Mouse (Mus musculus): Measurements from ENCODE around the gene Nrg3.
"Not testable (repeated sequence)": the region's sequence is repeated elsewhere in the genome, so short reads cannot be mapped to it uniquely, and the experiment has no call there.

The Nrg3 gene

DNA sequence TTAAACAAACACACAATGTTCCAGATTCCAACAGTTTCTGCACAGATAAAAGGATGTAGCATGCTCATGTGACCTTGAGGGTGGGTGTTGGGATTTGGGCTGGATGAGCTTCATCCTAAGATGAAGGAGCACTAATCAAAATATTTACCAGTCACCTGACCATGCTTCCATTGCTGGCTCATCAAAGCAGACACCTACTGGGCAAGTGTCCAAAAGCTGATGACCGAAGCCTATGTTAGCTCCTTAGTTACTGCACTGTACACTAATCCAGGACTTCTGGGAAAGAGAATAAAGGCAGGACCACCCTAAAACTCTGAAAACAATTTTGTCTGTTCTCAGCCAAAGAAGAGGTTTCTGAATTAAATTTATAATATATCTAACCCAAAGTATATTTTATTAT is 261.4 kb downstream of the Nrg3 start:
- DNase-seq (ENCODE audit: low spot score) = no peak

DNA sequence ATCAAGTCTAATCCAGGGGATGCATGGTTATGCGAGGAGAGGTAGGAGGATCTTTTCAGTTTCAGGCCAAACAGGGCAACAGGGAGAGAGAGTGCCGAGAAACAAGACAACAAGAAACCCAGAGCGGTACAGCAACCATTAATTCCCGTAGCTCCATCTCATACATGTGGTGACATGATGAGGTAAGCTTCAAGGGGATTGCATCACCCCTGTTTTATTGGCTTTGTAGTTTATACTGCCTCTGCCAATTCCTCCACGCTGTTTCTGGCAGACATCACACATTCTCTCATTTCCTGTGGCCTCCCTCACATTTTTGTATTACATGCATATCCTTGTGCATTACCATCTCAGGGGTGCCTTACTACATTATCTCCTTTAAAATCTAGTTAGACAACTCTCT is 280.9 kb downstream of the Nrg3 start:
- no peak for DNase-seq (ENCODE audit: low spot score)

DNA sequence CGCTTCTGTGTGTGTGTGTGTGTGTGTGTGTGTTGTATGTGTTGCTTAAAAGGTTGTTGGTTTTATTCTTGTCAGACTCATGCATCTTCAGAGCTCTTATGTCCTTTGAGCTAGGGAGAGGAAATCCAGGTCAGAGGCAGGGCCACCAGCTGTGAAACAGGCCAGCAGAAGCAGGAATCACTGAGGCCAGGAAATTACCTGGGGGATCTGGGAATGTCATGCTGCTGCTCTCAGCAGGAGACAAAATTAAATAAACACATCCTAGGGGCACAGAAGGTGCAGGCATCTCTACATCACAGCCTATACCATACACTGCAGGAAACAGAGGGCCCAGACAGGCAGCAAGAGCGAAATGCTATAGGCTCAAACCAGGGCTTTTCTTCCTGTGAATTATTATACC is 299.2 kb downstream of the Nrg3 start:
- no peak for DNase-seq (ENCODE audit: low spot score)

DNA sequence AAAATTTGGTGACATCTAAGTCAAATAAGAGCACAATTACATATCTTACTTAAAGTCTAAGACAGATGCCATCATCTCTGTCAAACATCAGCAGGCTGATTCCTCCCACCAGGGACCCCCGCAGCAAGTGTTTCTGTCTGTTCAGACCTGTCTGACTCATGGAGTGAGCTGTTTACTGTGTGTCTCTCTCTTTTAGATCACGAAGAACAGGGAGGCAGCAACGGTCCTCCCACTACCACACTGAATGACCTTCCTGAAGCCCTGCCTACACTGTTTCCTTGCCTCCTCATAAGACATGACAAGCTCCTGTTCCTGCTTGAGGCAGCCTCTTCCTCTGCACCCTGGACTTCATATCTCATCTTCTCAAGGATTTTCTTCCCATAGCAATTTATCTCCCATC is 312.7 kb downstream of the Nrg3 start:
- no peak for DNase-seq (ENCODE audit: low spot score)

DNA sequence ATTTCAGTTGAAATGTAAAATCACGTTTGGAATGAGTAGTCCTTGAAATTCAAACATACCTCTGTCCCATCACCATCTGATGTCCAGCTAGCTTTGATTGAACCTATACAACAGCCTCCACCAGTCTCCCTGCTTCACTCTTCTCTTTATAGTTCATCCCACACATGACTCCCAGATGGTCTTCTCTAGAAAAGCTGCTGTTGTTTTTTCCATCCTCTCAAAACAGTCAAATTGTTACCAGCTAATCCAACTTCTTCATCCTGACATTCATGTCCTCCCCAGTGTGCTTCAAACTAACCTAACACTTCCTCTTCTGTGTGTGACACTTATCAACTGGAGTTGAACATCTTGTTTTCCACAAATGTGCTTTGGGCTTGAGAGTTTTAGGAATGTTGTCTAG is 317.4 kb downstream of the Nrg3 start:
- peak; percentile 7 for DNase-seq (ENCODE audit: low spot score)

DNA sequence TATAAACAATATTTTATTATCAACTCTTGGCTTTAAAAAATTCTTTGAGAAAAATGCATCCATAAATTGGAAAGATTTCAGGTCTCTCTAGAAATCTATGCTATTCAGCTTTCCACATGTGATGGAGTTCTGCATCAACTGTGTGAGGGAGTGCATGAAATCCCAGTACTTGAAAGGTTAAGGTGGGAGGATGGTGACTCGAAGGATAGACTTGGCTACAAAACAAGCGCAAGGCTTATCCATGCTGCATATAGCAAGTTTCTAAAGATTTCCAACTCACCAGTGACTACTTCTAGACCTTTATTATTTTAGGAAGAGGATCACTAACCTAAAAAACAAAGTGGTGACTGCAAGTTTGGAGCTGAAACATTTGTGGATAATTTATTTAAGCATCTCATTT is 343.1 kb downstream of the Nrg3 start:
- DNase-seq (ENCODE audit: low spot score) = no peak

DNA sequence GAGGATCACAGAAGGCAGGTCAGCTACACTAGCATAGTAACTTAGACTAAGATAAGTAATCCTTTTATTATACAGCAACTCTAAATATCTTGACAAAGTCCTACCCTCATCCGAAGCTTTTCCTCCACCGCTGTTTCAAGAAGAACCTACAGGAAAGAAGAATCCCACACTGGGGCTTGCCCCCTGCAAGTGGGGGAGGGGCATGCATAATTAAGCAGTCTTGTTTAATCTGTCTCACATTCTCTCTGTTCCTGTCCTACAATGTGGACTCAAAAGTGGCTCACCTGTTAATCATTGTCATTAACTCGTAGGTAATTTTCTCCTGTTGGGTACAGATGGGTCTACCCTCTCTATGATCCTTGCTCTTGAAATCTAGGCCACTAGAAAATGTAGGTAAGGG is 354.9 kb downstream of the Nrg3 start:
- no peak for DNase-seq (ENCODE audit: low spot score)

DNA sequence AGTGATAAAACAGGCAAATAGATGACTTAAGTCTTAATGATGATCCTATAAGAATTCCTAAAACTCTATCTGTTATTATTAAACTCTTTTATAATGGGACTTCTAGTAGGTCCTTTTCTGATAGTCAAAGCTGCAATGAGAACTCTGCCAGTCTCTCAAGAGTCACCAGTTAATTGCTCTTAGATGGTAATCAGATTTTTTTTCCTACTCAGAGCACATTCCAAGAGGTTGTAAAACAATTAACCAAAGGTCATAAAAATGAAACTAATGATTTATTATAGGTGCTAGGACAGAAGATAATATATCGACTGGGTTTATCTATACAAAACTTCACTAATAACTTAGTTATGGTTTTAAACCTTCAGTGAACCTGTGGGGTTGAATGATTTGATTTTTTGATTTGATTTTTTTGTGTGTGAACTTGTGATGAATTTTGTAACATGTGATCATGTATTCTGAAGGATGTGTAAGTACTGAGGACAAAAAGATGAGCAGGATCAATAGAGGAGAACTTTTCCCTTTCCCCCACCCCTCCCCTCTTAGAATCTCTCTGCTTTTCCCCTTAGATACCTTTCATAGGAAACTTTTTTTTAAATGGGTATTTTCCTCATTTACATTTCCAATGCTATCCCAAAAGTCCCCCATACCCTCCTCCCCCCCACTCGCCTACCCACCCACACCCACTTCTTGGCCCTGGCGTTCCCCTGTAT is 356.2 kb downstream of the Nrg3 start:
- not testable (repeated sequence) for DNase-seq (ENCODE audit: low spot score)

DNA sequence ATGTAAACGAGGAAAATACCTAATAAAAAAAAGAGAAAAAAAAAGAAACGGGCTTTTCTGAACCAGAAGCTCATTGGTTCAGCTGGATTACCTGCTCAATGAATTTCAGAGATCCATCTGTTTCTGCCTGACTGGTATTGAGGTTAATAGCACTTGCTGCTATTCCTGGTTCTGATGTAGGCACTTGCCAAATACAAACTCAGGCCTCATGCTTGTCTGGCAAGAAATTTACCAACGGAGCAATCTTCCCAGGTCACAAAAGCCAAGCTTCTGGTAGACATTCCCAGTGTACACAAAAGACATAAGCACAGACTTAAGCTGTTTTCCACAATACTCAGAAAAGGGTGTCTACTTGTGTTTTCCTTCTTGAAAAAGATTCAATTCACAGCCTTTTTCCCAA is 363.3 kb downstream of the Nrg3 start:
- no peak for DNase-seq (ENCODE audit: low spot score)

DNA sequence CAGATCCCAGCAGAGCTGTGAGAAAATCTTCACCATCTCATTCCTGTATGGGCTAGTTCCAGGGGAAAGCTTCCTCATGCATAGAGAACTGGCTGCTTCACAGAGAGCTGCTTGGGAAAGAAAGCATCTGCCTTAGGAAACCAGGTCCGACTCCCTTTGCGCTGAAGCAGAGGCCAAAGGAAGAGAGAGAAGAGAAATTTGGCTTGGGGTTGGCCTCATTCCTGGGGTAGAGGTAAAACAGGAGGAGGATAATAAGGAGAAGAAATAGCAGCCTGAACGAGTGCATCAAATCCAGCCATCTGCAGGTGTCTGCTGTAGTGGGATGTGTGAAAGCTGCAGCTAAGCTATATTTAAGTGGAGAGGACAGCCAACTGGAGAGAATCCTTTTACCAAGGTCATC is 366.1 kb downstream of the Nrg3 start:
- peak; percentile 21 for DNase-seq (ENCODE audit: low spot score)

DNA sequence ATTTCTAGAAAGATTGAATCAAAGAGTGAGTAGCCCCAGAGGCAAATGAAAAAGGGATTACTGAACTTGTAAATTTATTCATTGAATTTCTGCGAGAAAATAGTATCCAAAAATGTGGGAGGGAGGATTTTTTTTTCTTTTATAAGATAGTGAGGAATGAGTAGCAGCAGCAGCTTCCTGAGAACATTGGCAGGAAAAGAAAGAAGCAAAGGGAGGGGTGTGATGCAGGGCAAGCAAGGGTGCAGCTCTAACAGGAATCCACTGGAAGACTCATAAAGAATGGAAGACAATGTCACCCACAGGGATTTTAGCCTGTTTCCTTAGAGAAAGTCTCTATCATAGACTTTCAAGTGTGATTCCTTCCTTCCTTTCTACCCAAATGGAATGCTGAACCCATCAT is 377.7 kb downstream of the Nrg3 start:
- no peak for DNase-seq (ENCODE audit: low spot score)

DNA sequence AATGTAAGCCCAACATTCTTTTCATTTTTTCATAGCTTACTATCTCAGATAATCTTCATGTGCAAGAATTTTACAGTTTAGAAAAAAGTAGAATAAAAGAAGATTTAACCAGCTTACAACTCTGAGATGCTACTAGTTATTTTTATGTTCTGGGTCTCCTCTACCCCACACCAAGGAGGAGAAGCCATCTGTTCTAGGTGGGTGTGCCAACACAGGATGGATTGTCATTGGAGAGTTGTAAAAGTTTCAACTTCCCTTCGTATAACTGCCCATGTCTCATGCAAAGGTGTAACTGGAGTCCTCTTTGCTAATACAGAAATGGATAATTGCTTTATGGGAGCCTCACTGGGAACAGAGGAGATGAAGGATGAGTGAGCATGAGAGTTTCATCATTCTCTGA is 393.4 kb downstream of the Nrg3 start:
- peak; percentile 11 for DNase-seq (ENCODE audit: low spot score)

DNA sequence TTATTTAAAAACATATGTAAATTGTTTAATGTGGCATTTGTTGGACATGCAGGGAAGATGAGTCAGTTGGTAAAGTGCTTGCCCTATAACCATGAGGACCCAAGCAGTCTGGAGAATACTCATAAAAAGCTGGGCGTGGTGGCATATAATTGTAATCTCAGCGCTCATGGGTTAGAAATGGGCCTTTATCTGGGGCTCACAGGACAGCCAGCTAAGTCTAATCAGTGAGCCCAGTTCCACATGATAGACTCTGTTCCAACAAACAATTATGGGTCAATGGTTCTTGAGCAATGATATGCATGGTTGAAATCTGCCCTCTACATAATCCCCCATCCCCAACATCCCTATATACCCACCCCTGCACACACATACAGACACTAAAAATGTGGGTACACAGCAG is 421.3 kb downstream of the Nrg3 start:
- DNase-seq (ENCODE audit: low spot score) = no peak

DNA sequence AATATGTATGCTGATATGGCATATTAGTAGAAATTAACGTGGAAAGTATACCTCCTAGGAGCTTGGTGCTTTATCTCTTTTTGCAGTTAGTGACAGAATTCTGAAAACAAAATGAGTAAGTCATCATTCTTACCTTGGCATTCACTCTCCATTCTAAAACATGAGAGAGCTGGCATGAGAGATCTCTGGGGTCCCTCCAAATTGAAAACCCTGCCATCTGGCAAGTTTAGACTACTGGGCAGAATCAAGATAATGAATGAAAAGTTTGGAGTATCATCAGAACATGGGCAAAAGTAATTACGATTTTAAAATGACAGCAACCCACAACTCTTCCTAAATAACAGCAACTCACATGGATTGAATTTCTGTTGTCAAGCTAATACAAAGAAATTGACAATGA is 423.9 kb downstream of the Nrg3 start:
- no peak for DNase-seq (ENCODE audit: low spot score)

DNA sequence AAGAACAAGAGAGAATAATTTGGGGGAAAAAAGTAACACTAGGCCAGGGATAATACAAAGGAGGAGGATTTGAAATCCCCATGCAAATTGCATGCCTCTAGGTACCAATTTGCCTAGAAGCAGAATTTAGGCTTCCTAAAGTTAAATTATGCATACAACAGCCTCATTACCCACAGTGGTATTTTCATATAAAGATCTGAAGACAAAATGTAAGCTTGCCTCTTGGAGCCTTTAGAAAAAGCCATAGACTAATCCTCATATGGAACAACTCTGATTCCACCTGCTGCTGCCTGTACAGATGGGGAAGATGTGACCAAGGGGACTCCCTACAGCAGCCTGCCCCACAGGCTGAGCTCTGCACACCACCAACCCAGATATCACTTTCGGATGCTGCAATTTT is 428.6 kb downstream of the Nrg3 start:
- DNase-seq (ENCODE audit: low spot score) = no peak

DNA sequence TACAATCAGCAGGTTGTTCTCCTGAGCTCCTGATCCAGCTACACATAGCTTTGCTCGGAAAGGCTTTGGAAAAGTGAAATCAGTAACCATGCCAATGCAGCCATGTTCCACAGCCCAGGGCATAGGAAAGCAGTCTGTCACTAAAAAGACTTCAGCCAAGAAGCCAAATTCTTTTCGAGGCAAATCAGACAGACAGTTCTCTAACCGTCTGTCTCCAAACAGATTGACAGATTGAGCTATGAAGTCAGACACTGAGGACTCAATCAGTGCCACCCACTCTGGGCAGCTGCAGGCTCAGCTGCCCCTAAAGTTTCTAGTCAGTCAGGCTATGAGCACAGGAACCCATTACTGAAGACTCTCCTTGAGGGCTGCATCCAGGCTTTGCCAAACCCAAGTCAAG is 429.1 kb downstream of the Nrg3 start:
- no peak for DNase-seq (ENCODE audit: low spot score)

DNA sequence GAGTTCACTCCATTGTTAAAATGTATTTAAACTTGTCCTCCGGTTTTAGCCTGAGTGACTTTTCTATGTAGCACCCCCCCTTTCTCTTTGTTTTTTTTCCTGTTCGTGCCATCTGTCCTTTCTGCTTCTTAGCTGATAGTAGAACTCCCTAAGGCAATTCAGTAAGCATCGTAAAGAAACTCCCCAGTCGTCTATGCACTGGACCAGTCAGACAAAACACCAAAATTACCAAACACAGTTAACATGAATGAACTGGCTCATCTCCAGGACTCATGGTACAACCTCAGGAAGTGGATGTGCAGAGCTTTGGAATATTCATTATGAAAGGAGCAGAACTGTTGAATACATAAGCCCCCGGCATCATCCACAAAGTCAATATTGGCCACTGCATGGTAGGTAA is 429.5 kb downstream of the Nrg3 start:
- DNase-seq (ENCODE audit: low spot score) = no peak

DNA sequence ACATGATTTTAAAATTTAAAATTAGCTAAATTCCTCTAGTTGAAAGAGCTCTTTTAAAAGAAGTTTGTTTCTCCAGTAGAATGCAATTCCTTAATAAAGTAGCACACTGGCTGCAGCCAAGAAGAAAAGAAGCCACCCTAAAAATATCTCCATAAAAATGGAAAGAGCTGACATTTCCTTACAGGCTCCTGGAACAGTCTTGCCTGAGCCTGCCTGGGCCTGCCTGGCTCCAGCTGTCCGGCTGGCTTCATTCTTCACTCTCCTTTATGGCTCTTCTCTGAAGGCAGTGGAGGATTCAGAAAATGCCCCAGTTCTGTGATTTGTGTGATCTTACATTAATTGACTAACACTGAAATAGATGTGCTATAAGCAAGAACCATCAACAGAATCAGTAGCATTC is 433.8 kb downstream of the Nrg3 start:
- DNase-seq (ENCODE audit: low spot score) = peak; percentile 40

DNA sequence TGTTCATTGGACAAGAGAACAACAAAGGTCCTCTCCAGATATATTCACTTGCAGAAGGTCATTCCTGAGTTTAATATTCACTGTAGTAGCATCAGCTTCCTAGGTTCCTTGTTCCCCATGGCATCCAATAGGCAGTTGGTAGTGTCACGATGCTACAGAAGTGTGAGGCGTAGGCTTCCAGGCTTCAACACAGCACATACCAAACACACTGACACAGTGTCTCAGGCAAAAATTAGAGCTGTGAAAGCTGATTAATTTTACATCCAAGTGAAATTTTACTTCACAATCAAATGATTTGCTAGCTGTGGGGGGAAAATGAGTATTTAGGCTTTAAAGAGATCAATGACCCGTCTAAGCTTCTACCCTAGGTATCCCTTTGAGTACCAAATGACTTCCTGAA is 438.4 kb downstream of the Nrg3 start:
- peak; percentile 15 for DNase-seq (ENCODE audit: low spot score)

DNA sequence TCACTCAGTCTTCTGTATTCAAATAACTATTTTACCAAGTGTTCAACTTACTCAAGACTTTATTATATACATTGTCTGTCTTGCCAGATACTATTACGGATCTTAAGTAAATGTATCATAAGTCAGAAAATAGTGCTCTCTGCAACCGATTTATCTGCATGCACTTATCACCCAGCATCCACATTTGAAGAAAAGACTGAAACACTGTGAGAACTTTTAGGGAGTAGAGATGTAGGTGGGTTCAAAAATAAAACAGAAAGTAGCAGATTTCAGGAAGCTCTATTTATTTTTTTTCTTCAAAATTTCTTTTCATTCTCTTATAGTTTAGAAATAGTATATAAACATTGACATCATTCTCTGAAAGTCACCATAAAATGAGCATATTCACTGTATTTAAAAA is 449.8 kb downstream of the Nrg3 start:
- no peak for DNase-seq (ENCODE audit: low spot score)

DNA sequence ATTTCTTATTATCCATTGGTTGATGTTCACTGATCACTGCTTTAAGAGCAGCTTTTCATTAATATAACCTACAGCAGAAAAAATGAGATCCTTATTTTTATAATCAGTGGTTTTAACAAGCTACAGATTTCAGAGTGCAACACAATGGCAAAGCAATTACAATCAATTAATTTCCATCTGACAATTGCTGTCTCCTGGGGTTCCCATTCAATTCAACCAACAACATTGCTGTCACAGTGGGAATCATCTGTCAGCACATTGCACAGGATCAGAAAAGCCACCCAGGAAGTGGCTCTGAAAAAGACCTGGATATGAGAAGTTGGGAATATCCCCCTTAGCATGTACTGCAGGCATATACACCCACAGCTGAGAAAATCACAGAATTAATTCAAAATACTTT is 458.8 kb downstream of the Nrg3 start:
- no peak for DNase-seq (ENCODE audit: low spot score)

DNA sequence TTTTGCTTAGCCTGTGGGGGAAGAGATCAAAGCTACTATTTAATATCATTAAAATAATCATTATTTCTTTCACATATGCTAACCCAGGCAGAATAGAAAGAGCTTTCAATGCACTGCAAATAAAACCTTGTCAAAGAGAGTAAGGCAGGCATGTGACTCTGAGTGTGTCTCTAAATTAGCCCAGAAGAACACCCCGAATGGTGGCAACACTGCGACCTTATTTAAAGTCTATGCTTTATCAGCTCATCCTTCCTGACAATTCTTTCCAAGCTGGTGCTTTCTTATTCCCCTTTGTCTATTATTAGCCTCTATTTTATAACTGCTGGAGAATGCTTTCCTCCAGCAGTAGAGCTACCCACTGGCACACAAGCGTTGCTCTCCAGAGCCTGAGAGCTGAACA is 475.0 kb downstream of the Nrg3 start:
- no peak for DNase-seq (ENCODE audit: low spot score)

DNA sequence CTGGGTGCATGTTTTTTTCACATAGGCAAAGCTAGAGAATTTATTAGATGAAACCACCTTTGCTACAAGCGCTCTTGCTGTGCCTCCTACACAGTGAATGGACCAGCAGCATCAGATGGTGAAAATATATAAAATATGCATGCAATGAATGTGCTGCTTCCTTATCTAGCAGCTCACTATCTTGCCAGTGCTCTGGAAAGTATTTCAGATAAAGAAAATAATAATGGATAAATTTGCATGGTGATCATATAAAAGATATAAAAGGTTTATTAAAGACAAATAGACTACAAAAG is 480.4 kb downstream of the Nrg3 start:
- no peak for DNase-seq (ENCODE audit: low spot score)

DNA sequence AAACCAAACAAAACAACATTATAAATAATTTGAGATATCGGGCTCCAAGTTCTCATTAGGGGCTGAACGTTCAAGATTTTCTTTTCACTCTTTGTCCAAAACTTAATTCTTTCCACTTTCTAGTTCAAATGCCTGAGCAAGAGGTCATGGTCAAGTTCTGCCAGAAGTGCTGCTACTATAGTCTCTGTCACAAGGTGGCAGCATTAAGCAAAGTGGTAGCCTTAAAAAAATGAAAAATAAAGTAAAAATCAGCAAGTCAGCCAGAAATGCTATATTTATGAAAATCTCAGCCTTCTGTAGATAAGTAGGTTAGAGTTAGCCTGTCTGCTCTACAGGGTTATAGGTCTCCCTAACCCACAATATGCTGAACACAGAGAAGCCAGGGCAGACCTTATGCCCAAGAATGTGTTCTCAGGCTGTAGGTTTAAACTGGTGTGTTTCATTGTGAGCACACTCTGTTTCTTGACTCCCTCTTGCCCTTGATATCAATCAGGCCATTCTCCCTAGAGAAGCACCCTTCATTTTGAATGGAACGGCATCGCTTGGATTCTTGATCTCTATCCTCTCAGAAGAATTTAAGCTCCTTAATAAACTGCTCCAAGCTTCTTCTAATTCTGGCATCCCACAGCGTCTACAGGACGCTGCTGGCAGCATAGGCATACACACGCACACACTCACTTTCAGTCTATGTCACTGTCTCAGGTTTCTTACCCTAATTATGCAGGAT is 480.9 kb downstream of the Nrg3 start:
- peak; percentile 12 for DNase-seq (ENCODE audit: low spot score)

Measured in left cerebral cortex, adult 11 months (tissue).